Mouse (Mus musculus): ENCODE results near the gene Cox4i2. TPM values are rescaled to one million over a fixed set of nuclear protein-coding genes. Genes with fewer than 3 reads are reported as not detected.
A peak's percentile ranks its signal among the peaks of the same experiment; 100 is the strongest.

Gene Cox4i2
- polyA plus RNA-seq, 1 experiment = not detected

GRCm38 (mm10) chr2:152811336-152812165 lies 57.6 kb downstream of the Cox4i2 start:
- TF ChIP-seq TAL1 (IDR thresholded peaks at IDR 0.05; ENCODE audit: low read length) = peak; percentile 89
- peak; percentile 96 for TF ChIP-seq GATA1 (IDR thresholded peaks at IDR 0.05; ENCODE audit: low read length)
- Histone ChIP-seq H3K27me3 (ENCODE audit: control insufficient read depth) (no peaks in the 10 kb centered on the region), H3K4me3 (replicated peaks) (peak overlapping the region; percentile 53), H3K9me3 (ENCODE audit: control insufficient read depth, low read length) (no peaks in the 10 kb centered on the region), H3K4me1 (ENCODE audit: control insufficient read depth) (peaks cover 97% of the 10 kb centered on the region), H3K36me3 (ENCODE audit: control insufficient read depth) (peaks cover 94% of the 10 kb centered on the region)

GRCm38 (mm10) chr2:152813232-152813631 lies 59.3 kb downstream of the Cox4i2 start:
- TF ChIP-seq GATA1 (IDR thresholded peaks at IDR 0.05; ENCODE audit: low read length) (no peak), TAL1 (IDR thresholded peaks at IDR 0.05; ENCODE audit: low read length) (no peak)
- H3K4me3 ChIP-seq (replicated peaks) = peak overlapping the region; percentile 47
- peaks cover 100% of the 10 kb centered on the region for H3K4me1 ChIP-seq (ENCODE audit: control insufficient read depth)
- no peaks in the 10 kb centered on the region for H3K9me3 ChIP-seq (ENCODE audit: control insufficient read depth, low read length)
- peaks cover 96% of the 10 kb centered on the region for H3K36me3 ChIP-seq (ENCODE audit: control insufficient read depth)
- no peaks in the 10 kb centered on the region for H3K27me3 ChIP-seq (ENCODE audit: control insufficient read depth)

- Histone ChIP-seq H3K36me3 (ENCODE audit: control insufficient read depth) (peaks cover 96% of the 10 kb centered on the region), H3K27me3 (ENCODE audit: control insufficient read depth) (no peaks in the 10 kb centered on the region), H3K4me3 (replicated peaks) (peak overlapping the region; percentile 47), H3K9me3 (ENCODE audit: control insufficient read depth, low read length) (no peaks in the 10 kb centered on the region), H3K4me1 (ENCODE audit: control insufficient read depth) (peaks cover 100% of the 10 kb centered on the region)
- TF ChIP-seq TAL1 (IDR thresholded peaks at IDR 0.05; ENCODE audit: low read length) = peak; percentile 89
- peak; percentile 93 for TF ChIP-seq GATA1 (IDR thresholded peaks at IDR 0.05; ENCODE audit: low read length)
Observed at GRCm38 (mm10) chr2:152814213-152814874, 60.4 kb downstream of the Cox4i2 start.

Other genes with a start within 250 kb of the Cox4i2 start
- gene Defb26, start 242.5 kb upstream of the Cox4i2 start, polyA plus RNA-seq (2012) = 0.21 TPM in 1 of 2 replicates, not detected in the other
- gene Defb28, start 235.9 kb upstream of the Cox4i2 start, polyA plus RNA-seq (2012) = not detected in 2 replicates
- gene Defb29, start 214.1 kb upstream of the Cox4i2 start, polyA plus RNA-seq (2012) = not detected in 2 replicates
- not detected in 2 replicates for gene Gm17416, start 184.8 kb upstream of the Cox4i2 start, polyA plus RNA-seq (2012)
- gene Defb21, start 181.4 kb upstream of the Cox4i2 start, polyA plus RNA-seq (2012) = not detected in 2 replicates
- gene Defb19, start 173.9 kb upstream of the Cox4i2 start, polyA plus RNA-seq (2012) = not detected in 2 replicates
- not detected in 2 replicates for gene Defb45, start 154.8 kb upstream of the Cox4i2 start, polyA plus RNA-seq (2012)
- not detected in 2 replicates for gene Defb36, start 149.8 kb upstream of the Cox4i2 start, polyA plus RNA-seq (2012)
- gene Defb25, start 131.1 kb upstream of the Cox4i2 start, polyA plus RNA-seq (2012) = not detected in 2 replicates
- not detected in 2 replicates for gene Rem1, start 127.2 kb upstream of the Cox4i2 start, polyA plus RNA-seq (2012)
- 2.1 and 2.4 TPM in 2 replicates for gene H13, start 84.7 kb upstream of the Cox4i2 start, polyA plus RNA-seq (2012)
- 0.19 and 0.30 TPM in 2 replicates for gene Mcts2, start 67.1 kb upstream of the Cox4i2 start, polyA plus RNA-seq (2012)
- 0.75 and 1.2 TPM in 2 replicates for gene Id1, start 17.9 kb upstream of the Cox4i2 start, polyA plus RNA-seq (2012)
- gene Bcl2l1, start 77.6 kb downstream of the Cox4i2 start, polyA plus RNA-seq (2012) = 212 and 213 TPM in 2 replicates
- 4.9 and 5.7 TPM in 2 replicates for gene Tpx2, start 93.8 kb downstream of the Cox4i2 start, polyA plus RNA-seq (2012)
- gene Mylk2, start 157.2 kb downstream of the Cox4i2 start, polyA plus RNA-seq (2012) = not detected in 2 replicates
- gene Foxs1, start 179.0 kb downstream of the Cox4i2 start, polyA plus RNA-seq (2012) = not detected in 2 replicates
- gene Dusp15, start 197.5 kb downstream of the Cox4i2 start, polyA plus RNA-seq (2012) = not detected in 2 replicates
- not detected in 2 replicates for gene Ttll9, start 208.3 kb downstream of the Cox4i2 start, polyA plus RNA-seq (2012)

Measured in erythroblast, embryonic 14.5 days (primary cell).